Mouse (Mus musculus) brown adipose tissue, adult 24 weeks (tissue): Measurements from ENCODE around the gene Gm6020. TPM values are rescaled to one million over a fixed set of nuclear protein-coding genes. Genes with fewer than 3 reads are reported as not detected.
"Not testable (repeated sequence)": the region's sequence is repeated elsewhere in the genome, so short reads cannot be mapped to it uniquely, and the experiment has no call there.

Experiments
- H3K27ac ChIP-seq: fragments of 200-500 bp; replicated peaks from 2 replicates; pipeline ENCODE4 v1.5.1; 2012; ENCODE audit warnings: low read depth, mild to moderate bottlenecking, low read length
- H3K4me1 ChIP-seq: fragments of 200-500 bp; 2 replicates; pipeline ENCODE4 v1.6.1; 2012; ENCODE audit warnings: low read length, mixed read lengths; ENCODE audit not compliant: control insufficient read depth, insufficient read depth, insufficient read length
- H3K4me3 ChIP-seq: fragments of 200-500 bp; 2 replicates; pipeline ENCODE4 v1.5.1; 2012; ENCODE audit warnings: low read depth, mild to moderate bottlenecking, low read length, moderate library complexity; ENCODE audit not compliant: insufficient read depth
- polyA plus RNA-seq: library from polyadenylated mRNA; stranded (reverse); fragments of >200 nt; gene quantifications from 2 replicates; pipeline ENCODE4 v1.2.4, GENCODE M21; 2012; ENCODE audit not compliant: missing spikeins, insufficient read depth, insufficient read length

Gm6020 gene
- not detected in 2 replicates for polyA plus RNA-seq

- H3K4me1 ChIP-seq, H3K4me3 ChIP-seq, H3K27ac ChIP-seq: not testable (repeated sequence)
Observed at GRCm38 (mm10) chr19:61183590-61183989, at the start of gene Gm6020. Gm6020 (plus strand) TSS chr19:61183890.

GRCm38 (mm10) chr19:61138655-61139054, 45.0 kb upstream of the Gm6020 start:
- no peak overlapping the region for H3K27ac ChIP-seq
- no peak overlapping the region for H3K4me3 ChIP-seq
- H3K4me1 ChIP-seq, result 0 out of 2 replicates have a peak, but pooled peaks cover 5% of the 10 kb centered on the region

GRCm38 (mm10) chr19:61140342-61141206, 43.1 kb upstream of the Gm6020 start, which contains the start of gene Zfp950:
Zfp950 (minus strand) TSS chr19:61140840.
- Histone ChIP-seq H3K4me1 (0 out of 2 replicates have a peak, but pooled peaks cover 5% of the 10 kb centered on the region), H3K27ac (peak within 1 kb of the TSS; percentile 74), H3K4me3 (peak within 1 kb of the TSS; percentile 97)

- Histone ChIP-seq H3K4me1 (0 out of 2 replicates have a peak, but pooled peaks cover 5% of the 10 kb centered on the region), H3K27ac (no peak overlapping the region), H3K4me3 (no peak overlapping the region)
Observed at GRCm38 (mm10) chr19:61141299-61141698, 42.4 kb upstream of the Gm6020 start.

GRCm38 (mm10) chr19:61151372-61151700, 32.4 kb upstream of the Gm6020 start:
- H3K27ac ChIP-seq, result no peak overlapping the region
- H3K4me1 ChIP-seq, result no peaks in the 10 kb centered on the region; the same call in 1 of the 2 replicates
- H3K4me3 ChIP-seq, result peak overlapping the region; percentile 48

- H3K27ac ChIP-seq, result no peak overlapping the region
Observed at GRCm38 (mm10) chr19:61151701-61152420, 31.8 kb upstream of the Gm6020 start.

GRCm38 (mm10) chr19:61175756-61176324, 7.8 kb upstream of the Gm6020 start, which contains the start of gene Gm7102:
Gm7102 (minus strand) TSS chr19:61176309.
- H3K27ac ChIP-seq, result no peak within 1 kb of the TSS
- H3K4me3 ChIP-seq, result peak within 1 kb of the TSS; percentile 18; the same call in 1 of the 2 replicates
- no peaks in the 10 kb centered on the region for H3K4me1 ChIP-seq

More at GRCm38 (mm10) chr19:61151701-61152420, 31.8 kb upstream of the Gm6020 start:
- H3K4me3 ChIP-seq, result peak overlapping the region; percentile 48
- no peaks in the 10 kb centered on the region; the same call in 1 of the 2 replicates for H3K4me1 ChIP-seq

- Histone ChIP-seq H3K4me3 (no peak overlapping the region), H3K27ac (no peak overlapping the region)
Observed at GRCm38 (mm10) chr19:61199316-61199715, 15.6 kb downstream of the Gm6020 start.

GRCm38 (mm10) chr19:61199836-61200235, 16.1 kb downstream of the Gm6020 start:
- no peaks in the 10 kb centered on the region for H3K4me1 ChIP-seq
- no peak overlapping the region for H3K27ac ChIP-seq
- no peak overlapping the region for H3K4me3 ChIP-seq

More at GRCm38 (mm10) chr19:61199316-61199715, 15.6 kb downstream of the Gm6020 start:
- no peaks in the 10 kb centered on the region for H3K4me1 ChIP-seq

GRCm38 (mm10) chr19:61207506-61207905, 23.8 kb downstream of the Gm6020 start:
- H3K27ac ChIP-seq, H3K4me1 ChIP-seq, H3K4me3 ChIP-seq: not testable (repeated sequence)

- H3K27ac ChIP-seq, result no peak overlapping the region
- H3K4me3 ChIP-seq, result no peak overlapping the region
- no peaks in the 10 kb centered on the region; the same call in 1 of the 2 replicates for H3K4me1 ChIP-seq
Observed at GRCm38 (mm10) chr19:61223706-61224328, 40.1 kb downstream of the Gm6020 start.

- Histone ChIP-seq H3K4me1 (no peaks in the 10 kb centered on the region; the same call in 1 of the 2 replicates), H3K27ac (no peak overlapping the region), H3K4me3 (no peak overlapping the region)
Observed at GRCm38 (mm10) chr19:61224678-61225525, 41.2 kb downstream of the Gm6020 start.

GRCm38 (mm10) chr19:61225526-61226400, 42.1 kb downstream of the Gm6020 start:
- Histone ChIP-seq H3K4me1 (no peaks in the 10 kb centered on the region; the same call in 1 of the 2 replicates), H3K27ac (no peak overlapping the region)

More at GRCm38 (mm10) chr19:61225526-61226400, 42.1 kb downstream of the Gm6020 start:
- peak overlapping the region; percentile 60 for H3K4me3 ChIP-seq
